Mouse (Mus musculus) testis, adult 2 months (tissue): ENCODE measurements at regions not wholly inside any gene's neighbourhood (a gene's known extent, or its start where the extent isn't known, plus 50 kb on each side); places are given as distances from the start of the nearest gene placed in this dataset.

ENCODE experiments used
- CTCF ChIP-seq: fragments of 200-500 bp; IDR thresholded peaks from 2 replicates; pipeline ENCODE4 v1.5.1; 2012; ENCODE audit warnings: low read depth, mild to moderate bottlenecking, inconsistent platforms, low read length, moderate library complexity; ENCODE audit not compliant: control insufficient read depth, insufficient read depth, insufficient replicate concordance
- POLR2A ChIP-seq: fragments of 200-500 bp; IDR thresholded peaks from 2 replicates; pipeline ENCODE4 v1.6.1; 2012; ENCODE audit warnings: low read depth, mild to moderate bottlenecking, inconsistent platforms, low read length, moderate library complexity; ENCODE audit not compliant: control insufficient read depth

- TF ChIP-seq POLR2A (no peak), CTCF (no peak)
These were observed 350.0 kb upstream of the Plxna2 start for GRCm38 (mm10) chr1:194268028-194268427.
